Mouse (Mus musculus) limb, embryonic 10.5 days (tissue): ENCODE measurements at regions not wholly inside any gene's neighbourhood (a gene's known extent, or its start where the extent isn't known, plus 50 kb on each side); places are given as distances from the start of the nearest gene placed in this dataset.

Experiments used
- DNase-seq: peaks from one replicate; pipeline ENCODE4 v3.0.0-alpha.2; 2017; ENCODE audit warnings: low spot score
- H3K27ac ChIP-seq: fragments of 300-500 bp; sonication (generic); 2 replicates; pipeline ENCODE4 v1.5.1; 2016; ENCODE audit warnings: mild to moderate bottlenecking
- H3K27me3 ChIP-seq: fragments of 300-500 bp; sonication (generic); 2 replicates; pipeline ENCODE4 v1.6.1; 2016; ENCODE audit warnings: low read depth, mild to moderate bottlenecking; ENCODE audit not compliant: poor library complexity, severe bottlenecking
- H3K36me3 ChIP-seq: fragments of 300-500 bp; sonication (generic); 2 replicates; pipeline ENCODE4 v1.6.1; 2016; ENCODE audit warnings: mild to moderate bottlenecking, moderate library complexity
- H3K4me1 ChIP-seq: fragments of 300-500 bp; sonication (generic); 2 replicates; pipeline ENCODE4 v1.6.1; 2016
- H3K4me3 ChIP-seq: fragments of 300-500 bp; sonication (generic); 2 replicates; pipeline ENCODE4 v1.5.1; 2016; ENCODE audit warnings: mild to moderate bottlenecking, moderate library complexity
- H3K9me3 ChIP-seq: fragments of 300-500 bp; sonication (generic); replicated peaks from 2 replicates; pipeline ENCODE4 v1.6.1; 2016; ENCODE audit warnings: mild to moderate bottlenecking
- WGBS: fragments of 180-500 bp; shearing (Covaris S2); methylation state at CpG from one replicate; pipeline ENCODE4 v1.1.7; 2016; 5-methylcytosine and 5-hydroxymethylcytosine counted together

- Histone ChIP-seq H3K9me3 (no peaks in the 10 kb centered on the region), H3K27ac (no peak overlapping the region), H3K4me3 (no peak overlapping the region), H3K36me3 (no peaks in the 10 kb centered on the region), H3K4me1 (0 out of 2 replicates have a peak, but pooled peaks cover 2% of the 10 kb centered on the region), H3K27me3 (no peaks in the 10 kb centered on the region)
- 77% methylated on average over 7 of the region's 7 CpGs for WGBS
- DNase-seq, result no peak
These were observed 578.3 kb upstream of the Ccdc54 start for GRCm38 (mm10) chr16:51169294-51169693.

DNA sequence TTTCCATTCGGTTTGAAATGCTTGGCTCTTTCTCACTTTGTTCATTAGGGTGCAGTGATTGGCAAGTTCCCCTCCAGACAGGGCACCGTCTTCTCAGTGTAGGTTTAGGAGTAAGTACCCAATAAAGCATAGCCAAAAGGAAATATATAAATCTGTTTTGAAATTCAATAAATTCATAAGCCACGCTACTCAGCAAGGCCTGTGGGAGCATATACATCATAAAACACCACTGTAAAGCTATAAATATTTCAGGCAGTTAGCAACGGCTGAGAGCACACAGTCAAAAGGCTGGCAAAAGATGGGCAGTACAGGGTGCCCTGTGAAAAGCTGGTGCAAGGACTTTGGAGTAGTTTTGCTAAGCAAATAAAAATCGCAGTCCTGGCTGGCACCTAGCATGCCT lies 569.8 kb upstream of the Ccdc54 start:
- H3K27me3 ChIP-seq, result no peaks in the 10 kb centered on the region
- H3K4me3 ChIP-seq, result no peak overlapping the region
- no peaks in the 10 kb centered on the region for H3K4me1 ChIP-seq
- H3K36me3 ChIP-seq, result no peaks in the 10 kb centered on the region
- H3K9me3 ChIP-seq, result no peaks in the 10 kb centered on the region
- DNase-seq, result no peak
- 87% methylated on average over 5 of the region's 5 CpGs for WGBS
- no peak overlapping the region for H3K27ac ChIP-seq

DNA sequence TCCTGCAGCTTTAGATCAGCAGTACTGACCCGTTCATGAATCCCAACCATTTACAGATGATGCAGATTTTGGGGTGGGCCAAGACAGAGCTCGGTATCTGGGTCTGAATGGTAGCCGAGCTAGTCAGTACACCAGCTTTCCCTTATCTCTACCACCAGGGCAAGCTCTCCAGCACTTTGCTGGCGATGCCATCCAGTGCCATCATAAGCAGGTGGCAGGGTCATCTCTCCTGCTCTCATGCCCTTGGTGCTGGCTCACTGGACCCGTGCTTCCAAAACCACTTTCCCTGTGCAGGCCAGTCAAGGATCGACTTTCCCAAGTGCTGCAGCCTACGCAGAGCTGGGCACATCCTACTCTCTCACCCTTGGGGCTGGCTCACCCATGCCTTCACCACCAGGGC lies 547.6 kb upstream of the Ccdc54 start:
- no peaks in the 10 kb centered on the region for H3K27me3 ChIP-seq
- no peak for DNase-seq
- H3K9me3 ChIP-seq, result no peaks in the 10 kb centered on the region
- H3K4me1 ChIP-seq, result no peaks in the 10 kb centered on the region
- H3K36me3 ChIP-seq, result no peaks in the 10 kb centered on the region
- H3K4me3 ChIP-seq, result no peak overlapping the region
- WGBS, result 96% methylated on average over 7 of the region's 7 CpGs
- H3K27ac ChIP-seq, result no peak overlapping the region

DNA sequence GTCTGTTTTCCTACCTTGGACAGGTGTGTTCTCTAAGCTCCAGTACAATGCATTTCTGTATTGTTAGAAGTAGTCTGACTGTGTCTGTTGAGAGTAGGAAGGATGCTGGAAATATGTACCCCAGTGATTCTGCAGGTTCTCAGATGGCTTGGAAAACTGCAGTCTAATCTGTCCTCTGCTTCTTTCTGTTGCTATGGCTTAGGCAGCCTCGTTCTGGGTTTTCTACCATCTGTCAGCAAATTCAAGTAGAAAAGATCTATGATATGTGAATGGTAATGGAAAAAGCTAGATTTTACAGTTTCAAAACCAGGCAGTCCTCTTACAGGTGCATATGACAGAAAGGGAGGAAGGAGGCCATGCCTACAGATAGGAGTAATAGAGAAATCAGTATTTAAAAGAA lies 528.9 kb upstream of the Ccdc54 start:
- Histone ChIP-seq H3K9me3 (no peaks in the 10 kb centered on the region), H3K4me3 (no peak overlapping the region), H3K36me3 (no peaks in the 10 kb centered on the region), H3K27ac (no peak overlapping the region), H3K27me3 (no peaks in the 10 kb centered on the region), H3K4me1 (no peaks in the 10 kb centered on the region)
- no peak for DNase-seq
- 78% methylated on average over 1 of the region's 1 CpGs for WGBS

DNA sequence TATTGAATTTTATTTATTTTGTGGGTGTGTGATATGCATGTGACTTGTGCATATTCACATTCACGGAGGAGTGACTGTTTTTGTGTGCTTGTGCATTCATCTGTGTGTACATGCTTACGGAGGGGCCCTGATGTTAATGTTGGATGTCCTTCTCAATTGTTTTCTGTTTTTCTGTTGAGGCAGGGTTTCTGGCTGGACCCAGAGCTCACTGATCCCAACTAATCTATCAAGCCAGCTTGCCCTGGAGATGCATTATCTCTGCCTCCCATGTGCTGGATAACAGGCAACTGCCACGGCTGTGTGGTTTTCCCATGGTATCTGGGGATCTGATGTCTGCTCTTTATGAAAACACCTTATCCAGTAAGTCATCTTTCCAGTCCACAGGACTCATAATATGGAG lies 527.4 kb upstream of the Ccdc54 start:
- Histone ChIP-seq H3K4me1 (no peaks in the 10 kb centered on the region), H3K4me3 (no peak overlapping the region), H3K27ac (no peak overlapping the region), H3K36me3 (no peaks in the 10 kb centered on the region), H3K9me3 (no peaks in the 10 kb centered on the region), H3K27me3 (no peaks in the 10 kb centered on the region)
- no peak for DNase-seq
- 77% methylated on average over 3 of the region's 3 CpGs for WGBS

- no peaks in the 10 kb centered on the region for H3K9me3 ChIP-seq
- H3K4me1 ChIP-seq, result no peaks in the 10 kb centered on the region
- WGBS, result 39% methylated on average over 5 of the region's 5 CpGs
- no peak overlapping the region for H3K27ac ChIP-seq
- no peak for DNase-seq
- H3K27me3 ChIP-seq, result no peaks in the 10 kb centered on the region
- no peaks in the 10 kb centered on the region for H3K36me3 ChIP-seq
- no peak overlapping the region for H3K4me3 ChIP-seq
These were observed 526.9 kb upstream of the Ccdc54 start for GRCm38 (mm10) chr16:51117836-51118235.

GRCm38 (mm10) chr16:51109864-51110263 lies 518.9 kb upstream of the Ccdc54 start:
- Histone ChIP-seq H3K27ac (no peak overlapping the region), H3K36me3 (no peaks in the 10 kb centered on the region), H3K27me3 (no peaks in the 10 kb centered on the region), H3K4me1 (no peaks in the 10 kb centered on the region), H3K9me3 (no peaks in the 10 kb centered on the region), H3K4me3 (no peak overlapping the region)
- no peak for DNase-seq

DNA sequence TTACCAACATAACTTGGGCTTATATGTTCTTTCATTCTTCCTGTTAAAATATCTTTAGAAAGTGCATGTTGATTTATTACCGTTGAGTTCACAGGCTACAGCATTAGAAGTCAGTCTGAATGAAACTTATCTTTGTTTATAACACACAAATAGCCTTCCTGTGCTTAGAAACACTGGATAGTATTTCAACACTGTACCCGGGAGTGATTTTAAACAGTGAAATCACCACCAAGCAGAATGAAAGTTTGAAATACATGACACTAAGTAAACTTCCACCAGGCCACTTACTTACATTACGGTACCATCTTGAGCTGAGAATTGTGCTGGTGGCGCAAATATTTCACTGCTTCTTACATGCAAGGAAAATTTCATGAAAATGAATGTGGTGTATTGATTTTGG lies 516.5 kb upstream of the Ccdc54 start:
- no peaks in the 10 kb centered on the region for H3K9me3 ChIP-seq
- no peaks in the 10 kb centered on the region for H3K4me1 ChIP-seq
- no peaks in the 10 kb centered on the region for H3K27me3 ChIP-seq
- H3K27ac ChIP-seq, result no peak overlapping the region
- H3K36me3 ChIP-seq, result no peaks in the 10 kb centered on the region
- no peak overlapping the region for H3K4me3 ChIP-seq
- 90% methylated on average over 4 of the region's 4 CpGs for WGBS
- DNase-seq, result no peak

- H3K4me3 ChIP-seq, result no peak overlapping the region
- no peaks in the 10 kb centered on the region for H3K4me1 ChIP-seq
- WGBS, result 49% methylated on average over 7 of the region's 7 CpGs
- DNase-seq, result peak; percentile 29
- H3K27me3 ChIP-seq, result no peaks in the 10 kb centered on the region
- no peaks in the 10 kb centered on the region for H3K36me3 ChIP-seq
- H3K27ac ChIP-seq, result no peak overlapping the region
- H3K9me3 ChIP-seq, result no peaks in the 10 kb centered on the region
These were observed 495.6 kb upstream of the Ccdc54 start for GRCm38 (mm10) chr16:51086556-51086955.

- Histone ChIP-seq H3K4me1 (no peaks in the 10 kb centered on the region), H3K27ac (no peak overlapping the region), H3K36me3 (no peaks in the 10 kb centered on the region), H3K9me3 (no peaks in the 10 kb centered on the region), H3K27me3 (no peaks in the 10 kb centered on the region), H3K4me3 (no peak overlapping the region)
- 76% methylated on average over 4 of the region's 4 CpGs for WGBS
- DNase-seq, result no peak
These were observed 489.2 kb upstream of the Ccdc54 start for GRCm38 (mm10) chr16:51080146-51080545.

DNA sequence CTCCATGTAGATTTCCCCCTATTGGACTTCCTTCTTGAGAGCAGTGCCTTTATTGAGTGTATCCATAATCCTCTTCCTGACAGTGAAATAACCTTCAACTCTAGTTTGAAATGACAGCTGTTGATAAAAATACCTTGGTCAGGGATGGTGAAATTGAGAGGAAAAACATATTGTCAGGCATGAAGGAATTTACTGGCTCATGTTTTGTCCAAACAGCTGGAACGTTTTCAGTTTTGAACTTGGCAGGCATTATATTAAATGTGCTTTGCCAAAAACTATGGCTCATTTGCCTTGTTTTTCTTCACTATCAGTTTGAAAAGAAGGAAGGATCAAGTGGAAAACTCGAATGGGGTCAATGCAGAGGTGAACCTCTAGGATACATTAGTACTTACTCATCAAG lies 457.7 kb upstream of the Ccdc54 start:
- H3K36me3 ChIP-seq, result no peaks in the 10 kb centered on the region
- H3K27ac ChIP-seq, result no peak overlapping the region
- DNase-seq, result no peak
- no peaks in the 10 kb centered on the region for H3K4me1 ChIP-seq
- 82% methylated on average over 2 of the region's 2 CpGs for WGBS
- H3K4me3 ChIP-seq, result no peak overlapping the region
- H3K9me3 ChIP-seq, result no peaks in the 10 kb centered on the region
- H3K27me3 ChIP-seq, result no peaks in the 10 kb centered on the region

- Histone ChIP-seq H3K4me1 (no peaks in the 10 kb centered on the region), H3K36me3 (no peaks in the 10 kb centered on the region)
- 89% methylated on average over 4 of the region's 4 CpGs for WGBS
These were observed 457.2 kb upstream of the Ccdc54 start for GRCm38 (mm10) chr16:51048169-51048568.

GRCm38 (mm10) chr16:51041311-51041710 lies 450.4 kb upstream of the Ccdc54 start:
- WGBS, result 89% methylated on average over 4 of the region's 4 CpGs
- H3K4me1 ChIP-seq, result no peaks in the 10 kb centered on the region
- no peak overlapping the region for H3K4me3 ChIP-seq
- no peak overlapping the region for H3K27ac ChIP-seq
- H3K36me3 ChIP-seq, result no peaks in the 10 kb centered on the region
- DNase-seq, result no peak
- H3K9me3 ChIP-seq, result no peaks in the 10 kb centered on the region
- H3K27me3 ChIP-seq, result no peaks in the 10 kb centered on the region

More at GRCm38 (mm10) chr16:51048169-51048568, 457.2 kb upstream of the Ccdc54 start:
- no peak for DNase-seq
- Histone ChIP-seq H3K4me3 (no peak overlapping the region), H3K9me3 (no peaks in the 10 kb centered on the region), H3K27ac (no peak overlapping the region), H3K27me3 (no peaks in the 10 kb centered on the region)

DNA sequence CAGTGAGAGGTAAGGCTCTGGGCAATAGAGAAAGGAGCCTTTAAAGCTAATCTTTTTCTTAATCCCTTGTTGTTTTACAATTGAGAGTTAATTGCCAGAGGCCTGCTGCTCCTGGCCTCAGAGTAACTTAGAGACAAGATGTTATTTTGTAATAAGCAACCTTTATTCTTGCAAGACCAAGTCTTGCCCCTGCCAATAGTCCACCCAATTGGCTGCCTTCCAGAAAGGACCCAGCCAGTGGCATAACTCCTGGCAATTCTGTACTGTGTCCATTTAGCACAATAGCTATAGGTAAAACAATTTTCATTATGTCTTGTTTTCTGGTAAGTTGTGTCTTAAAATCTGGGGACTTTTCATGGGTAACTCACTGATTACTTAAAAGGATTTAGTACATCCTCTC lies 411.9 kb upstream of the Ccdc54 start:
- no peak for DNase-seq
- Histone ChIP-seq H3K4me3 (no peak overlapping the region), H3K27me3 (no peaks in the 10 kb centered on the region), H3K27ac (no peak overlapping the region), H3K4me1 (no peaks in the 10 kb centered on the region), H3K36me3 (no peaks in the 10 kb centered on the region), H3K9me3 (no peaks in the 10 kb centered on the region)
